Mouse (Mus musculus) MEL (cell line): Measurements from ENCODE around the gene Map3k4. TPM values are rescaled to one million over a fixed set of nuclear protein-coding genes. Genes with fewer than 3 reads are reported as not detected.

ENCODE experiments used
- DNase-seq: peaks from one replicate; pipeline ENCODE4 v3.0.0; 2011; ENCODE audit warnings: low read depth, low spot score
- H3K27ac ChIP-seq: 2 replicates; pipeline ENCODE4 v1.5.1; 2012; ENCODE audit warnings: low read depth, mild to moderate bottlenecking, control low read depth, low read length, moderate library complexity; ENCODE audit not compliant: control insufficient read depth
- H3K27me3 ChIP-seq, 2 experiments: fragments of 150-350 bp in 1 of 2; sonication (generic) in 1 of 2; 2 replicates each; pipeline ENCODE4 v1.6.1; 2012; ENCODE audit warnings: low read length in 2 of 2, mild to moderate bottlenecking in 2 of 2, improper control_type of control experiment in 1 of 2, moderate library complexity in 1 of 2; ENCODE audit not compliant: insufficient read depth in 2 of 2, control insufficient read depth in 1 of 2
- H3K36me3 ChIP-seq, 2 experiments: 2 replicates each; pipeline ENCODE4 v1.6.1; 2012 to 2014; ENCODE audit warnings: low read length in 2 of 2, improper control_type of control experiment in 1 of 2, inconsistent platforms in 1 of 2, mild to moderate bottlenecking in 1 of 2; ENCODE audit not compliant: insufficient read depth in 2 of 2, control insufficient read depth in 1 of 2
- H3K4me1 ChIP-seq, 2 experiments: fragments of 150-350 bp in 1 of 2; sonication (generic) in 1 of 2; 2 replicates each; pipeline ENCODE4 v1.6.1; 2012; ENCODE audit warnings: low read length in 2 of 2, improper control_type of control experiment in 1 of 2, mild to moderate bottlenecking in 1 of 2; ENCODE audit not compliant: insufficient read depth in 2 of 2, control insufficient read depth in 1 of 2
- H3K4me3 ChIP-seq, 2 experiments: fragments of 150-350 bp in 1 of 2; sonication (generic) in 1 of 2; 2 replicates each; pipeline ENCODE4 v1.5.1; 2012; ENCODE audit warnings: low read depth in 2 of 2, low read length in 2 of 2, mild to moderate bottlenecking in 2 of 2, moderate library complexity in 2 of 2, control low read depth in 1 of 2, improper control_type of control experiment in 1 of 2; ENCODE audit not compliant: control insufficient read depth in 1 of 2, insufficient read depth in 1 of 2
- H3K79me2 ChIP-seq: 2 replicates; pipeline ENCODE4 v1.6.1; 2012; ENCODE audit warnings: mild to moderate bottlenecking, low read length, moderate library complexity; ENCODE audit not compliant: control insufficient read depth, poor library complexity, insufficient read depth
- H3K9ac ChIP-seq: 2 replicates; pipeline ENCODE4 v1.6.1; 2012; ENCODE audit warnings: low read depth, mild to moderate bottlenecking, control low read depth, low read length, moderate library complexity; ENCODE audit not compliant: control insufficient read depth, poor library complexity, severe bottlenecking
- H3K9me3 ChIP-seq: fragments of 150-350 bp; sonication (generic); replicated peaks from 2 replicates; pipeline ENCODE4 v1.6.1; 2012; ENCODE audit warnings: mild to moderate bottlenecking, low read length, improper control_type of control experiment, moderate library complexity; ENCODE audit not compliant: insufficient read depth
- CTCF ChIP-seq, 3 experiments: IDR thresholded peaks in 2 of 3; conservative IDR thresholded peaks in 1 of 3; 2 replicates each; pipeline ENCODE4 v1.5.1; 2011 to 2012; ENCODE audit warnings: low read length in 3 of 3, low read depth in 2 of 3, mild to moderate bottlenecking in 2 of 3, improper control_type of control experiment in 1 of 3, inconsistent platforms in 1 of 3, mixed read lengths in 1 of 3, moderate library complexity in 1 of 3; ENCODE audit not compliant: control insufficient read depth in 1 of 3, insufficient read depth in 1 of 3, poor library complexity in 1 of 3, severe bottlenecking in 1 of 3
- E2F4 ChIP-seq: IDR thresholded peaks from 2 replicates; pipeline ENCODE4 v1.6.1; 2011; ENCODE audit warnings: low read depth, low read length, improper control_type of control experiment, borderline replicate concordance
- ELF1 ChIP-seq: IDR thresholded peaks from 2 replicates; pipeline ENCODE4 v1.6.1; 2014; ENCODE audit warnings: low read depth, mild to moderate bottlenecking, inconsistent platforms, low read length, improper control_type of control experiment, moderate library complexity
- EP300 ChIP-seq, 2 experiments: IDR thresholded peaks; 2 replicates each; pipeline ENCODE4 v1.6.1; 2011; ENCODE audit warnings: improper control_type of control experiment in 2 of 2, low read length in 2 of 2, low read depth in 1 of 2, mild to moderate bottlenecking in 1 of 2
- ETS1 ChIP-seq: IDR thresholded peaks from 2 replicates; pipeline ENCODE4 v1.6.1; 2012; ENCODE audit warnings: low read depth, mild to moderate bottlenecking, inconsistent platforms, low read length, improper control_type of control experiment, moderate library complexity
- KAT2A ChIP-seq: conservative IDR thresholded peaks from 2 replicates; pipeline ENCODE4 v1.6.1; 2012; ENCODE audit warnings: low read depth, low read length, improper control_type of control experiment, inconsistent platforms
- MAX ChIP-seq: IDR thresholded peaks from 2 replicates; pipeline ENCODE4 v1.6.1; 2011; ENCODE audit warnings: low read length, improper control_type of control experiment
- MXI1 ChIP-seq: IDR thresholded peaks from 2 replicates; pipeline ENCODE4 v1.6.1; 2011; ENCODE audit warnings: mild to moderate bottlenecking, low read depth, low read length, improper control_type of control experiment
- POLR2AphosphoS2 ChIP-seq: IDR thresholded peaks from 2 replicates; pipeline ENCODE4 v1.6.1; 2011; ENCODE audit warnings: low read length, improper control_type of control experiment
- RCOR1 ChIP-seq: IDR thresholded peaks from 2 replicates; pipeline ENCODE4 v1.6.1; 2012; ENCODE audit warnings: low read depth, mild to moderate bottlenecking, inconsistent platforms, low read length, improper control_type of control experiment
- SMC3 ChIP-seq: IDR thresholded peaks from 2 replicates; pipeline ENCODE4 v1.6.1; 2011; ENCODE audit warnings: low read depth, low read length, improper control_type of control experiment
- TAL1 ChIP-seq: IDR thresholded peaks from 2 replicates; pipeline ENCODE4 v1.6.1; 2012; ENCODE audit warnings: mild to moderate bottlenecking, inconsistent platforms, low read length, moderate library complexity, mixed read lengths
- UBTF ChIP-seq: IDR thresholded peaks from 2 replicates; pipeline ENCODE4 v1.6.1; 2012; ENCODE audit warnings: low read depth, mild to moderate bottlenecking, inconsistent platforms, low read length, improper control_type of control experiment, moderate library complexity, borderline replicate concordance; ENCODE audit not compliant: insufficient read depth
- USF1 ChIP-seq: IDR thresholded peaks from 2 replicates; pipeline ENCODE4 v1.6.1; 2014; ENCODE audit warnings: low read depth, mild to moderate bottlenecking, inconsistent platforms, low read length, improper control_type of control experiment, moderate library complexity
- USF2 ChIP-seq, 2 experiments: IDR thresholded peaks; 2 replicates each; pipeline ENCODE4 v1.6.1; 2011 to 2012; ENCODE audit warnings: improper control_type of control experiment in 2 of 2, low read length in 2 of 2, borderline replicate concordance in 1 of 2, inconsistent platforms in 1 of 2, low read depth in 1 of 2, mild to moderate bottlenecking in 1 of 2; ENCODE audit not compliant: insufficient read depth in 1 of 2
- ZKSCAN1 ChIP-seq: IDR thresholded peaks from 2 replicates; pipeline ENCODE4 v1.6.1; 2012; ENCODE audit warnings: low read depth, mild to moderate bottlenecking, inconsistent platforms, low read length, improper control_type of control experiment, moderate library complexity
- ZMIZ1 ChIP-seq: IDR thresholded peaks from 2 replicates; pipeline ENCODE4 v1.6.1; 2012; ENCODE audit warnings: low read depth, mild to moderate bottlenecking, inconsistent platforms, low read length, improper control_type of control experiment, moderate library complexity
- ZNF384 ChIP-seq: IDR thresholded peaks from 2 replicates; pipeline ENCODE4 v1.6.1; 2012; ENCODE audit warnings: low read depth, mild to moderate bottlenecking, inconsistent platforms, low read length, improper control_type of control experiment
- polyA plus RNA-seq, 2 experiments: library from polyadenylated mRNA; stranded (reverse) in 1 of 2; unstranded in 1 of 2; fragments of >175 nt in 1 of 2; fragments of >200 nt in 1 of 2; gene quantifications; 2 replicates each; pipeline versions ENCODE4 v1.2.1 to v1.2.4; 2012; ENCODE audit warnings: low replicate concordance in 2 of 2, low read depth in 1 of 2; ENCODE audit not compliant: insufficient read length in 2 of 2, insufficient read depth in 1 of 2, missing spikeins in 1 of 2
- total RNA-seq: library from RNA; depleted of rRNA; stranded (reverse); fragments of 300-350 nt; gene quantifications from 2 replicates; pipeline ENCODE4 v1.2.3, GENCODE M21; 2012

Gene Map3k4
- total and polyA plus RNA-seq, 3 experiments = 18.0 to 20.4 TPM; not detected in 1

DNA sequence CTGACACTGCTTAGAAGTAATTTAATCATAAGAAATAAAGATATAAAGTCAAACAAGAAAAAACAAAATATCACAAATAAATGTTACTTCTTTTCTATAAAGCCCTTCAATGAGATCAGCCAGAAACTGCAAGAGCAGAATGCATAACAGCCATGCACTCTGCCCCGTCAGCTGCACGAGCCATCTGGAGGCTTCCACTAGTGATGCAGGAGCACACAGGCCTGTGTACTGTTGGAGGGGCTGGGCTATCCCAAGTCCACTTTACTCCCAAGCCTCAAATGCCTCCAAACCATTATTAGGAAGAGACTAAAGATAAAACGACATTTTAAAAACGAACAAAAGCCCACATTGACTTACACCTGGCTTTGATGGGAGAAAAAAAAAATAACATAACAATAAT, 50.5 kb downstream of the Map3k4 start:
- Histone ChIP-seq H3K36me3 (no peaks in the 10 kb centered on the region), H3K4me1 (no peaks in the 10 kb centered on the region), H3K9ac (no peak overlapping the region), H3K9me3 (no peaks in the 10 kb centered on the region), H3K4me3 (no peak overlapping the region), H3K27me3 (no peaks in the 10 kb centered on the region), H3K27ac (no peak overlapping the region), H3K79me2 (no peaks in the 10 kb centered on the region)
- DNase-seq = no peak
- TF ChIP-seq ELF1 (no peak), USF1 (no peak)

GRCm38 (mm10) chr17:12265969-12266925, 52.3 kb downstream of the Map3k4 start:
- H3K79me2 ChIP-seq = no peaks in the 10 kb centered on the region
- no peak for DNase-seq
- no peaks in the 10 kb centered on the region for H3K36me3 ChIP-seq

GRCm38 (mm10) chr17:12264293-12264692, 54.3 kb downstream of the Map3k4 start:
- no peaks in the 10 kb centered on the region for H3K4me1 ChIP-seq
- no peak overlapping the region for H3K9ac ChIP-seq
- H3K36me3 ChIP-seq = no peaks in the 10 kb centered on the region
- no peaks in the 10 kb centered on the region for H3K27me3 ChIP-seq
- no peak for TF ChIP-seq EP300 (IDR thresholded peaks at IDR 0.05; ENCODE audit: low read depth in 1 of 2, low read length in 2 of 2)
- TF ChIP-seq, all 39 proteins: peak for 0
- no peaks in the 10 kb centered on the region for H3K79me2 ChIP-seq
- no peak overlapping the region for H3K27ac ChIP-seq
- H3K4me3 ChIP-seq = no peak overlapping the region
- no peaks in the 10 kb centered on the region for H3K9me3 ChIP-seq
- DNase-seq = no peak

More at GRCm38 (mm10) chr17:12265969-12266925, 52.3 kb downstream of the Map3k4 start:
- TF ChIP-seq MXI1 = no peak
- no peak for TF ChIP-seq ZKSCAN1
- TF ChIP-seq KAT2A = no peak
- no peak for TF ChIP-seq MAX
- no peak for TF ChIP-seq TAL1
- TF ChIP-seq USF2 (IDR thresholded peaks at IDR 0.05; ENCODE audit: borderline replicate concordance in 1 of 2, insufficient read depth in 1 of 2, low read depth in 1 of 2, low read length in 2 of 2) = no peak
- TF ChIP-seq ZNF384 = no peak
- no peak for TF ChIP-seq ETS1
- TF ChIP-seq UBTF = no peak
- no peak for TF ChIP-seq SMC3
- no peak for TF ChIP-seq CTCF (IDR thresholded peaks at IDR 0.05 in 2 of 3, conservative IDR thresholded peaks at IDR 0.05 in 1 of 3; ENCODE audit: control insufficient read depth in 1 of 3, insufficient read depth in 1 of 3, low read depth in 2 of 3, low read length in 3 of 3, poor library complexity in 1 of 3, severe bottlenecking in 1 of 3)
- no peak for TF ChIP-seq RCOR1
- TF ChIP-seq E2F4 = no peak
- no peak for TF ChIP-seq POLR2AphosphoS2
- no peak for TF ChIP-seq ELF1
- no peak for TF ChIP-seq ZMIZ1
- TF ChIP-seq EP300 (IDR thresholded peaks at IDR 0.05; ENCODE audit: low read depth in 1 of 2, low read length in 2 of 2) = no peak
- H3K27me3 ChIP-seq = no peaks in the 10 kb centered on the region
- no peaks in the 10 kb centered on the region for H3K9me3 ChIP-seq
- H3K9ac ChIP-seq = no peak overlapping the region
- no peak overlapping the region for H3K4me3 ChIP-seq
- no peaks in the 10 kb centered on the region for H3K4me1 ChIP-seq
- H3K27ac ChIP-seq = no peak overlapping the region
